Mouse (Mus musculus): ENCODE results near the gene Taf15. TPM values are rescaled to one million over a fixed set of nuclear protein-coding genes. Genes with fewer than 3 reads are reported as not detected.

The Taf15 gene
- total and polyA plus RNA-seq, 3 experiments: 29.9 to 106 (median 47.1) TPM

GRCm38 (mm10) chr11:83447612-83448011 is 25.3 kb upstream of the Taf15 start:
- no peak for TF ChIP-seq CTCF (IDR thresholded peaks at IDR 0.05; ENCODE audit: low read depth, low read length)
- no peak for TF ChIP-seq GATA1 (IDR thresholded peaks at IDR 0.05; ENCODE audit: borderline replicate concordance, low read length)
- no peak for TF ChIP-seq POLR2AphosphoS5 (IDR thresholded peaks at IDR 0.05; ENCODE audit: insufficient replicate concordance, low read depth, low read length)
- no peak for TF ChIP-seq TAL1 (conservative IDR thresholded peaks at IDR 0.05; ENCODE audit: low read depth, low read length)
- no peak for TF ChIP-seq GATA2 (IDR thresholded peaks at IDR 0.05; ENCODE audit: borderline replicate concordance, low read depth, low read length)
- Histone ChIP-seq H3K36me3 (replicated peaks) (no peaks in the 10 kb centered on the region), H3K27me3 (ENCODE audit: insufficient read depth, low read length) (peaks cover 48% of the 10 kb centered on the region), H3K9me3 (replicated peaks) (no peaks in the 10 kb centered on the region), H3K4me3 (ENCODE audit: low read depth, low read length) (no peak overlapping the region), H3K4me1 (ENCODE audit: insufficient read depth, low read depth, low read length) (no peaks in the 10 kb centered on the region)
- DNase-seq (ENCODE audit: low spot score) (no peak), ATAC-seq (ENCODE audit: extremely low read depth, insufficient number of reproducible peaks, low FRiP score, poor library complexity, severe bottlenecking) (no peak)

GRCm38 (mm10) chr11:83448021-83448926 is 24.6 kb upstream of the Taf15 start:
- no peaks in the 10 kb centered on the region for H3K9me3 ChIP-seq (replicated peaks)
- ATAC-seq (ENCODE audit: extremely low read depth, insufficient number of reproducible peaks, low FRiP score, poor library complexity, severe bottlenecking) (no peak), DNase-seq (ENCODE audit: low spot score) (no peak)
- peaks cover 46% of the 10 kb centered on the region for H3K27me3 ChIP-seq (ENCODE audit: insufficient read depth, low read length)
- H3K36me3 ChIP-seq (replicated peaks): no peaks in the 10 kb centered on the region
- H3K4me1 ChIP-seq (ENCODE audit: insufficient read depth, low read depth, low read length): no peaks in the 10 kb centered on the region
- H3K4me3 ChIP-seq (ENCODE audit: low read depth, low read length): no peak overlapping the region
- TF ChIP-seq POLR2AphosphoS5 (IDR thresholded peaks at IDR 0.05; ENCODE audit: insufficient replicate concordance, low read depth, low read length): no peak
- TF ChIP-seq CTCF (IDR thresholded peaks at IDR 0.05; ENCODE audit: low read depth, low read length): no peak
- no peak for TF ChIP-seq GATA2 (IDR thresholded peaks at IDR 0.05; ENCODE audit: borderline replicate concordance, low read depth, low read length)
- no peak for TF ChIP-seq TAL1 (conservative IDR thresholded peaks at IDR 0.05; ENCODE audit: low read depth, low read length)

DNA sequence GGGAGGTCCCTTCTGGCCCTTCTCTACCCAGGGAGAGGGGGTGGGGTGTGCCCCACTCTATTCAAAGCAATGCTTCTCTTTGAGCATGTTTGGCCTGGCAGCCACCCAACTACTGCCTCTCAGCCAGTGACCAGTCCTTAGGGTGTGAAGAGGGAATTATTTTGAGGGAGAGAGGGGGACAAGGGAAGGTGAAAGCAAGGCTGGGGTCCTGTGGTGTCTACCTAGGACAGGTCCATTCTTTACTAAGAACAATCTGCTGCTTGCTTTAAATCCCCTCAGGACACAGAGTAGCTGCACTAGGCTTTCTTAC is 24.0 kb upstream of the Taf15 start:
- TF ChIP-seq GATA2 (IDR thresholded peaks at IDR 0.05; ENCODE audit: borderline replicate concordance, low read depth, low read length): no peak
- TF ChIP-seq POLR2AphosphoS5 (IDR thresholded peaks at IDR 0.05; ENCODE audit: insufficient replicate concordance, low read depth, low read length): no peak
- TF ChIP-seq TAL1 (conservative IDR thresholded peaks at IDR 0.05; ENCODE audit: low read depth, low read length): no peak
- TF ChIP-seq CTCF (IDR thresholded peaks at IDR 0.05; ENCODE audit: low read depth, low read length): no peak
- no peak for TF ChIP-seq GATA1 (IDR thresholded peaks at IDR 0.05; ENCODE audit: borderline replicate concordance, low read length)
- DNase-seq (ENCODE audit: low spot score) (no peak), ATAC-seq (ENCODE audit: extremely low read depth, insufficient number of reproducible peaks, low FRiP score, poor library complexity, severe bottlenecking) (no peak)
- no peak overlapping the region for H3K4me3 ChIP-seq (ENCODE audit: low read depth, low read length)
- peaks cover 46% of the 10 kb centered on the region for H3K27me3 ChIP-seq (ENCODE audit: insufficient read depth, low read length)
- H3K4me1 ChIP-seq (ENCODE audit: insufficient read depth, low read depth, low read length): no peaks in the 10 kb centered on the region
- H3K36me3 ChIP-seq (replicated peaks): no peaks in the 10 kb centered on the region
- no peaks in the 10 kb centered on the region for H3K9me3 ChIP-seq (replicated peaks)

GRCm38 (mm10) chr11:83449298-83449697 is 23.6 kb upstream of the Taf15 start:
- ATAC-seq (ENCODE audit: extremely low read depth, insufficient number of reproducible peaks, low FRiP score, poor library complexity, severe bottlenecking) (no peak), DNase-seq (ENCODE audit: low spot score) (no peak)
- peaks cover 46% of the 10 kb centered on the region for H3K27me3 ChIP-seq (ENCODE audit: insufficient read depth, low read length)
- no peaks in the 10 kb centered on the region for H3K9me3 ChIP-seq (replicated peaks)
- H3K36me3 ChIP-seq (replicated peaks): no peaks in the 10 kb centered on the region
- H3K4me3 ChIP-seq (ENCODE audit: low read depth, low read length): no peak overlapping the region
- TF ChIP-seq CTCF (IDR thresholded peaks at IDR 0.05; ENCODE audit: low read depth, low read length): no peak
- TF ChIP-seq GATA2 (IDR thresholded peaks at IDR 0.05; ENCODE audit: borderline replicate concordance, low read depth, low read length): no peak
- no peak for TF ChIP-seq POLR2AphosphoS5 (IDR thresholded peaks at IDR 0.05; ENCODE audit: insufficient replicate concordance, low read depth, low read length)
- no peak for TF ChIP-seq GATA1 (IDR thresholded peaks at IDR 0.05; ENCODE audit: borderline replicate concordance, low read length)
- TF ChIP-seq TAL1 (conservative IDR thresholded peaks at IDR 0.05; ENCODE audit: low read depth, low read length): no peak
- no peaks in the 10 kb centered on the region for H3K4me1 ChIP-seq (ENCODE audit: insufficient read depth, low read depth, low read length)

GRCm38 (mm10) chr11:83450550-83450949 is 22.3 kb upstream of the Taf15 start:
- Histone ChIP-seq H3K36me3 (replicated peaks) (no peaks in the 10 kb centered on the region), H3K9me3 (replicated peaks) (no peaks in the 10 kb centered on the region), H3K4me3 (ENCODE audit: low read depth, low read length) (no peak overlapping the region), H3K27me3 (ENCODE audit: insufficient read depth, low read length) (peaks cover 43% of the 10 kb centered on the region), H3K4me1 (ENCODE audit: insufficient read depth, low read depth, low read length) (no peaks in the 10 kb centered on the region)
- TF ChIP-seq CTCF (IDR thresholded peaks at IDR 0.05; ENCODE audit: low read depth, low read length) (no peak), GATA2 (IDR thresholded peaks at IDR 0.05; ENCODE audit: borderline replicate concordance, low read depth, low read length) (no peak), TAL1 (conservative IDR thresholded peaks at IDR 0.05; ENCODE audit: low read depth, low read length) (no peak), POLR2AphosphoS5 (IDR thresholded peaks at IDR 0.05; ENCODE audit: insufficient replicate concordance, low read depth, low read length) (no peak), GATA1 (IDR thresholded peaks at IDR 0.05; ENCODE audit: borderline replicate concordance, low read length) (no peak)
- DNase-seq (ENCODE audit: low spot score) (no peak), ATAC-seq (ENCODE audit: extremely low read depth, insufficient number of reproducible peaks, low FRiP score, poor library complexity, severe bottlenecking) (no peak)

GRCm38 (mm10) chr11:83451281-83451680 is 21.6 kb upstream of the Taf15 start:
- no peak for TF ChIP-seq GATA1 (IDR thresholded peaks at IDR 0.05; ENCODE audit: borderline replicate concordance, low read length)
- TF ChIP-seq GATA2 (IDR thresholded peaks at IDR 0.05; ENCODE audit: borderline replicate concordance, low read depth, low read length): no peak
- TF ChIP-seq POLR2AphosphoS5 (IDR thresholded peaks at IDR 0.05; ENCODE audit: insufficient replicate concordance, low read depth, low read length): no peak
- no peak for TF ChIP-seq TAL1 (conservative IDR thresholded peaks at IDR 0.05; ENCODE audit: low read depth, low read length)
- no peak for TF ChIP-seq CTCF (IDR thresholded peaks at IDR 0.05; ENCODE audit: low read depth, low read length)
- no peak for DNase-seq (ENCODE audit: low spot score)
- H3K4me1 ChIP-seq (ENCODE audit: insufficient read depth, low read depth, low read length): no peaks in the 10 kb centered on the region
- H3K9me3 ChIP-seq (replicated peaks): no peaks in the 10 kb centered on the region
- H3K36me3 ChIP-seq (replicated peaks): no peaks in the 10 kb centered on the region
- peaks cover 48% of the 10 kb centered on the region for H3K27me3 ChIP-seq (ENCODE audit: insufficient read depth, low read length)
- no peak overlapping the region for H3K4me3 ChIP-seq (ENCODE audit: low read depth, low read length)
- no peak for ATAC-seq (ENCODE audit: extremely low read depth, insufficient number of reproducible peaks, low FRiP score, poor library complexity, severe bottlenecking)

All from G1E (cell line).